Mouse (Mus musculus) T-helper 1 cell (primary cell): ENCODE data around the gene Napsa.

Source experiments
- in situ Hi-C: fragments of 300-600 bp; cut with MboI, MseI; formaldehyde crosslinking; loops from one replicate; pipeline ENCODE4 v1.15.1; 2025; ENCODE audit warnings: high pct_unique_total_duplicates

Gene Napsa

DNA sequence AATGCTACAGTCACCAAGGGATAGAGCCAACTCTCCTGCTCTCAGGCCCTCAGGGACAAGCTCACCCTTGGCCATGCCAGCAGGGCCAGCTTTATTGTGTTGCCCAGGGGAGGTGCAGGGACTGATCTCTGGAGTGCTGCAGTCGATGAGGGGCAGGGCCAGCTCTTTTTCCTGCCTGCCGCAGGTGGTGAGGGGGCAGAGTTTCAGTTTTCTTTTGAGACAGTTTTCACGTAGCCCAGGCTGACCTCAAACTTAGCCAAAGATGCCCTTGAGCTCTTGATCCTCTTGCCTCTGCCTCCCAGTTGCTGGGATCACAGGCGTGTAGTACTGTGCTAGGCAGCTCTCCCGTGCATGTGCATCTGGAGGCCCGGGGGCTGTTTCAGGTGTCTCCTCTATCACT, 1.2 kb upstream of the Napsa start:
- in situ Hi-C loops, result no loop called here

DNA sequence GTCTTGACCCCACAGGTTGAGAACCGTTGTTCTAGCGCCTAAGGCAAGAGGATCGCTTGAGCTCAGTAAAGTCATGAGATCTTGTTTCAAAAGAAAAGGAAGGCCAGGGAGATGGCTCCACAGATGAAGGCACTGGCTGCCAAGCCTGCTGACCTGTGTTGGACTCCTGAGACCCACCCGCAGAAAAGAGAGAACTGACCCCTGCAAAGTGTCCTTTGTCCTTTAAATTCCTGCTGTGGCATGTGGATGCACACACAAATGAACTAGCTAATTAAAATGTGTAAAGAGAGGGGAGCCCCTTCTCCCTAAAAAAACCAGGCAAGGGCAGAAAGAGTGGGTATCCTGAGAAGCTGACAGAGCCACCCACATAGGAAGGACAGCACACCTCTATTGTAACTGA, 369 bp upstream of the Napsa start:
- in situ Hi-C loops, result no loop called here

DNA sequence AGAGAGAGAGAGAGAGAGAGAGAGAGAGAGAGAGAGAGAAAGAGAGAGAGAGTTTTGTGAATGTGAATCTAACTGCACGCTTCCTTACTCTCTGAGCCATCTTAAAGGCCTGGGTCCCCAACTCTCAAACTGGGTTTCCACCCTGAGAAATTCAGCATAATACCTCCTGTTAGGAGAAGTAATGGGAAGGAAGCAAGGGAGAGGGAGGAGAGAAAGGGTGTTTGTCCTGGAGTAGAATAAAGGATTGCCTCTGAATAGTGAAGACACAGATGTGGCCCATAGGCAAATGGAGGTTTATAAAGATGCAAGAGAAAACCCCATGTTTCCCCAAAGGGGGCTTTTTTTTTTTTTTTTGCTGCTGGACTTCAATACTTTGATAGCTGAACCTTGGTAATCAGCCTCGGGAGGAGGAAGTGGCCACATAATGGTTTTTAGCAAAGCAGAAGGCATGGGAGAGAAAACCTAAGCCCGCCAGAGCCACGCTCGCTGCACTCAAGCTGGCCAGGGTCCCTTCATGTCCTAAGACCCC, 840 bp downstream of the Napsa start:
- in situ Hi-C loops, result no loop called here

DNA sequence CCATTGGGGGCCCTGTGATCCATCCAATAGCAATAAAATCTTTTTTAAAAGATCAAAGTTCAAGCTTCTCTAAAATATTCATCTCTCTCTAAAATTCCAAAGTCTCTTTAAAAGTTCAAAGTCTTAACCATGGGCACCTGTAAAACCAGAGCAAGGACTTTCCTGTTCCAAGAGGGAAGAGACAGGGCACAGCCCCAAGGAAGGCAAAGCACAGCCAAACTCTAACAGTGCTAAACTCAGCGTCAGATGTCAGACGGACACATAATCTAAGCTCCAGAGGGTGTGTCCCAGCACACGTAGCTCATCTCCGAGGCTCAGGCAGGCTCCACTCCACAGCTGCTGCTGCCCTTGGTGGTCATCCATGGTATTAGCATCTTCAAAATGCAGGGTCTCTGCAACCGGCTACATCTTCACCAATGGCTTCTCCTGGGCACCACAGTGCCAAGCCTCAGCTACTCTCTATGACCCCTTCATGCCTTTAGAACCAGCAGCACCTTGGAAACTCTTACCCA, 4.2 kb downstream of the Napsa start:
- in situ Hi-C loops, result no loop called here

DNA sequence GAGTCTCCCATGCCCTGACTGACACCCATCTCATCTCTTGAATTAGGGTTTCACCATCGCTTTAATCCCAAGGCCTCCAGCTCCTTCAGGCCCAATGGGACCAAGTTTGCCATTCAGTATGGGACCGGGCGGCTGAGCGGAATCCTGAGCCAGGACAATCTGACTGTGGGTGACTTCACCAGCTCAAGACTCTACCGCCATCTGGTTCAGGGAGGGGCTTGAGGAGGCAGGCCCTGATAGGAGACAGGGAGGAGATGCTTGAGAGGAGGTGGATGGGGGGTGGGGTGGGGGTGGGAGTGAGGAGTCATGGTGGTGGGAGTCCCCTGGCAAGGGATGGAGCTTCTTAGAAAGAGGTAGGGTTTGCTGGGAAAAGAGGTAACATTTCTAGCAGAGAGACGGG, 9.5 kb downstream of the Napsa start:
- in situ Hi-C loops, result no loop called here

DNA sequence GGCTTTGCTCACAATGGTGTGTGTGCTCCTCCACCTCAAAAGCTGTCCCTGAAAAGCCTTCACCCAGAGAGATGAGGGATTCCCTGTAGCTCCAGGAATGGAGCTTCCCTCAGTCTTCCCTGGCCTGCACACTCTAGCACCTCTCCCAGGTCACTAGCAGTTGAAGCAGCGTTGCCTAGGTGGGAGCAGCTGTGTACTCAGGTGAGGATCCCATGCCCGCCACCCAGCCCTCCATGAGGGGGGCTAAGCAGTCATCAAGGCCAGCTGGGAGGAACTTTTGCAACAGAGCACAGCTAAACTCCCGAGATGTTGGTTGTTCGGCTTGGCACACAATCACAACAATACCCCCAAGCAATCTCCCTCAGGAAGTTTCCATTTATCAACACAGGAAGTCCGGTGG, 10.5 kb downstream of the Napsa start:
- in situ Hi-C loops, result no loop called here

DNA sequence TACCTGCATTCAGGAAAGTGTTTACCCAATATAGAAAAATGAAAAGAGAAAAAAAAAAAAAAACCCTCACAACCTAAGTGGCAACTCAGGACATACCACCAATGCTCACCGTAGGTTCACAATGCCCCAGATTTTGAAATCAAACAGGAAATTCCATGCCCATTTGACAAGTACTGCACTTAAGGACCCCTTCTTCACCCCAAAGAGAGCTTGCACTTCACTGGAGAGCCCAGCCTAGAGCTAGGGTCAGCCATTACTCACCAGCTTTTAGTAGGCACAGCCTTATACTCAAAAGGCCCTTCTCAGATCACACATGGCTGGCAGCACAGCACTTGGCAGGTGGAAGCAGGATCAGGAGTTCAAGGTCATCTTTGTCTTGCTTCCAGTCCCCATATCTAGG, 11.0 kb downstream of the Napsa start:
- in situ Hi-C loops, result no loop called here

DNA sequence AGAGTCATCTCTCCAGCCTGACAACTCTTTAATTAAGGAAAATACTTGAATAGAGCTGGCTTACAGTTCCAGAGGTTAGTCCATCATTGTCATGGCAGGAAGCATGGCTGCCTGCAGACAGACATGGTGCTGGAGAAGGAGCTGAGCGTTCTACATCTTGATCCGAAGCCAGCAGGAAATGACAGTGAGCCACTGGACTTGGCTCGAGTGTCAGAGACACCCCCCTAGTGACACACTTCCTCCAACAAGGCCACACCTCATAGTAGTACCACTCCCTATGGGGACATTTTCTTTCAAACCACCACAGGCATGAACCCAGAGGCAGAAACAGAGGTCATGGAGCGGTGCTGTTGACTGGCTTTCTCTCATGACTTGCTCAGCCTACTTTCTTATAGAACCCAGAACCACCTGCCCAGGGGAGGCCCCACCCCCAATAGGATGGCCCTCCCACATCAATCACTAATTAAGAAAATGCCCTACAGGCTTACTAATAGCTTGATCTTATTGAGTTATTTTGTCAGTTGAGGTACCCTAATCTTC, 12.2 kb downstream of the Napsa start:
- in situ Hi-C loops, result no loop called here

DNA sequence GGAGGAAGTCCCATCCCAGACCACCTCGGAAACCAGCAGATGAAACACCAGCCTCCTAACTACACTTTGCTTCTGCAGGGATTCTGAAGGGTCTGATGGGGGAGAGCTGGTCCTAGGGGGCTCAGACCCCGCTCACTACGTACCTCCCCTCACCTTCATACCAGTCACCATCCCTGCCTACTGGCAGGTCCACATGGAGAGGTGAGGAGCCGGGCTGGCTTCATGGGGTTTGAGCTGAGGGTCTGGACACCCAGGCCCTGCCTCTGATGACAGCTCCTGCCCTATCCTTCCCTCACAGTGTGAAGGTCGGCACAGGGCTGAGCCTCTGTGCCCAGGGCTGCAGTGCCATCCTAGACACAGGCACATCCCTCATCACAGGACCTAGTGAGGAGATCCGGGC, 12.7 kb downstream of the Napsa start:
- in situ Hi-C loops, result no loop called here

DNA sequence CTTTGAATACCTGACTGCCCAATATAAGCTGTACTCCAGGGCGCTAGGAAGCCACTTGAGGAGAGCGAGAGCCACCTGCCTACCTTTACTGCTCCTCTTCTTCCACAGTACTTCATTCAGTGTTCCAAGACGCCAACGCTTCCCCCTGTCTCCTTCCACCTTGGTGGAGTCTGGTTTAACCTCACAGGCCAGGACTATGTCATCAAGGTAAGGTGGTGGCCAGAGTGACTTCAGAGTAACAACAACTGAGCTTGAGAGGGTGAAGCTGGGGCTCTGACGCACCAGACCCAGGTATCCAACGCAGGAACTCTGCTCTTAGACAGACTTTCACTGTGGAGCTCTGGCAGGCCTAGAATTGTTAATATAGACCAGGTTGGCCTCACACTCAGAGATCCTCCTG, 13.4 kb downstream of the Napsa start:
- in situ Hi-C loops, result no loop called here

DNA sequence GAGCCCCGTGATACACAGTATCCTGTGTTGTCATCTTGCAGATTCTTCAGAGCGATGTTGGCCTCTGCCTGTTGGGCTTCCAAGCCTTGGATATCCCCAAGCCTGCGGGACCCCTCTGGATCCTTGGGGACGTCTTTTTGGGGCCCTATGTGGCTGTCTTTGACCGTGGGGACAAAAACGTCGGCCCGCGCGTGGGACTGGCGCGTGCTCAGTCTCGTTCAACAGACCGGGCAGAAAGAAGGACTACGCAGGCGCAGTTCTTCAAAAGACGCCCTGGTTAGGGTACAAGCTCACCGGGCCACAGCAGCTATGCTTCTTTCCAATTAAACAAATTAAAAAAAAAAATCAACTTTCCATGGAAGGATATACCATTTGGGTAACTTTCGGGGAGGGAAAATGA, 14.3 kb downstream of the Napsa start:
- in situ Hi-C loops, result no loop called here

DNA sequence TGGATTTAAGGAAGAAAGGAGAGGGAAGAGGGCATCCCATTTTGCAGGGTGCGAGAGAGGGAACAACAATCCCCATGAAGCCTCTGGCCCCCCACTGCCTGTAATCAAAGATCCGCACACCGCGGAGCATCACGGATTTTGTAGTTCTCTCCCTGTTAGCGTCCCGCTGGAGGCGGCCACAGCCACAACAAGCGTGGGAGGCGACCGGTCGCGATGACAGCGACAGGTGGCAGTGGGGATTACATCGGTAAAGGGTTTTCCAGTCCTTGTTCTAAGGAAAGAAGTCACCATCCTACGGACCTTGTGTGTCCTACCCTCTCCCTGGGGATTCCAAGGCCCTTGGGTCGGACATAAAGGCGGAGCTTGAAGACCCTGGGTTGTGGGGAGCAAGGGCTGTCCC, 14.8 kb downstream of the Napsa start:
- in situ Hi-C loops, result no loop called here

DNA sequence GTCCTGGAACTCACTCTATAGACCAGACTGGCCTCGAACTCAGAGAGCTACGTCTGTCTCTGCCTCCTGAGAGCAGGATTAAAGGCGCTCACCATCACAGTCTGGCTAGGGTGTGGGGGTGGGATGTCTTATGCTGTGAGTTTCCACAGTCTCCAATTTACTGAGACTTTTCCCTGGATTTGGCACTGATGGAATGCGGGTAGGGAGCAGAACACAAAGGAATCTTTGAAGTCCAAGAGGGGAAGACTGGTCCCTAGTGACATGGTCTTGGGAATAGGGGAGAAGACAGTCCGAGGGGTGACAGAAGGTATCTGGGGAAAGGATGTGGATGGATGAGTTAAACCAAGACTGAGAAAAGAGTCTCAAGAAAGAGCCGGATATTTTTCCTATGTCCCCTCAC, 15.5 kb downstream of the Napsa start:
- in situ Hi-C loops, result no loop called here

DNA sequence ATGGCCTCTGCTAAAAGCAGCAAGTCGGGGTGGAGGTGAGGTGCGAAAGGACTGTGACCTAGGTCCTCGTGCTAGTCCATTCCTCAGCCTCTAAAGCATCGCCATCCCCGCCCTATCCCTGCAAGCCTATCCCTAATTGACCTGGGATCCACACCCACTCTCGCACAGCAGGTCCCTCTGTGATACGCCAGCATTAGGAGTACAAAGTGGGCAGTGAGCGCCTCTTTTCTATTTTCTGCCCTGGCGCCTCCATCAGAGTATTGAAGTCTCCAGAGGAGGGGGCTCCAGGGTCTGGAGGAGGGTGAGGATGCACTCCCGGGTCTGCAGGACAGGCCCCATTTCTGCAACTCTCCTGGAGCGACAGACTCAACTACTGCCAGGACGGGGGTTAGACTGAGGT, 16.2 kb downstream of the Napsa start:
- in situ Hi-C loops, result no loop called here

DNA sequence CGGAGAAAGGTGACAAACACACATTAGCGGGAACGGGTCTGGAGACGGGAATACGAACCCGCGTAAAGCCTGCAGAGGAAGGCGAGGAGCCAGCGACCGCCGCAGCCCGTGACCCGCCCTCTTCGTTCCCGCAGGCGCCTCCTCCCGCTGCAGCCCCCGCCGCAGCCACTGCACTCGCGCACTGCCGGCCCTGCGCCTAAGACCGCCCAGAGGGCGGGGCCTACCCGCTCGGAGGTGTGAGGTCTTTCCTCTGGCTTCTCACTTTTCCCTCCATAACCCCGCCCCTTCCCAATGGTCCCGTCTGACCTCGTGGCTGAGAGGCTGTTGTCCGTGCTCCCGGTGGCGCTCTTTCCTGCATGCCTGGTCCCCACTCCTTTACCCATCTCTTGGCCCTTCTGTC, 17.0 kb downstream of the Napsa start:
- in situ Hi-C loops, result no loop called here

DNA sequence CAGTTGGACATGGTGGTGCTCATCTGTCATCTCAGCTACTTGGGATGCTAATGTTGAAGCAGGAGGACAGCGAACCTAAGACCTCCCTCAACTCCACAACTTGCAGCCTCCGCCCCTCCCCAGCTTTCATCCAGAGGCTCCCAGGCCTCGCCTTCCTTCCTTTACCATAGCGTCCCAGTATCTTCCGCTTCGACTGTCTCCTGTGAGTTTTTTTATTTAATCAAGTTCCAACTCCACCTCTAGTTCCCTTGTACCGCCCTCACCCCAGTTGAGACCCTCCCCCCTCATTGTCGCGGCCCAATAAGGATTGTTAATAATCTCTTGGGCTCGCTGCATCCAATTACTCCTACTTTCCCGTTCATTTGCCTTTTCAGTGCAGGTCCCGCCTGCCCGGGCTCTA, 17.8 kb downstream of the Napsa start:
- in situ Hi-C loops, result no loop called here

DNA sequence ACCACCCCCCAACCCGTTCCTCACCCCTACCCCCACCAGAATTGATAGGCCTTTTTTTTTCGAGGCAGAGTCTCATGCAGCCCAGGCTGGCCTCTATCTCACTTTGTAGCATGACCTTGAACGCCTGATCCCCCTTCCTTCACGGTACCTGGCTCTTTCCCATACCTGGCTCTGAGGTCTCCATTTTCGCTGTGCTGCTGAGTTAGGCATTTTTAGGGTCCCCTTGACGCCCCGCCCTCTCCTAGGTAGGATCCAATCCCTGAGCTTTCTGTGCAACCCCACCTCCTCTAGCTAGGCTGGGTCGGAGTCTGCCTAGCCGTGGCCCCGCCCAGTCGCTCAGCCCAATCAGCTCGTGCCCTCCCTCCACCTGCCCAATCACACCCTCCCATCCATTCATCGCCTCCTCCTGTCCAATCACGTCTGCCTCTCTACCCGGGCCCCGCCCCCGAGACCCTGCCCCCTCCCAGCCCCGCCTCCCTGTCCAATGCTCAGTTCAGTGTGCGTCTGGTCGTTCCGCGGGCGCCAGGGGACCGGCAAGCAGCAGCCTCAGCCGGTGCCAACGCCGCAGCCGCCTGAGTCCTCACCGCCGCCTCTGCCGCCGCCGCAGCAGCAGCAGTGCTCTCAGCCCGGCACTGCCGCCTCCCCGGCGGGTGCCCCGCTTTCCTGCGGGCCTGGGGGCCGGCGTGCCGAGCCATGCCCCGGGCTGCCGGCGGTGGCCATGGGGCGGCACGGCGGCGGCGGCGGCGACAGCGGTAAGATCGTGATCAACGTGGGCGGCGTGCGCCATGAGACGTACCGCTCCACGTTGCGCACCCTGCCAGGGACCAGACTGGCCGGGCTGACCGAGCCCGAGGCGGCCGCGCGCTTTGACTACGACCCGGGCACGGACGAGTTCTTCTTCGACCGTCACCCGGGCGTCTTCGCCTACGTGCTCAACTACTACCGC, 18.5 kb downstream of the Napsa start, which contains the start of gene Kcnc3:
Gene Kcnc3 (plus strand): TSS at position 263 of the 946 bp plus-strand sequence.
- in situ Hi-C loops, result no loop called here

DNA sequence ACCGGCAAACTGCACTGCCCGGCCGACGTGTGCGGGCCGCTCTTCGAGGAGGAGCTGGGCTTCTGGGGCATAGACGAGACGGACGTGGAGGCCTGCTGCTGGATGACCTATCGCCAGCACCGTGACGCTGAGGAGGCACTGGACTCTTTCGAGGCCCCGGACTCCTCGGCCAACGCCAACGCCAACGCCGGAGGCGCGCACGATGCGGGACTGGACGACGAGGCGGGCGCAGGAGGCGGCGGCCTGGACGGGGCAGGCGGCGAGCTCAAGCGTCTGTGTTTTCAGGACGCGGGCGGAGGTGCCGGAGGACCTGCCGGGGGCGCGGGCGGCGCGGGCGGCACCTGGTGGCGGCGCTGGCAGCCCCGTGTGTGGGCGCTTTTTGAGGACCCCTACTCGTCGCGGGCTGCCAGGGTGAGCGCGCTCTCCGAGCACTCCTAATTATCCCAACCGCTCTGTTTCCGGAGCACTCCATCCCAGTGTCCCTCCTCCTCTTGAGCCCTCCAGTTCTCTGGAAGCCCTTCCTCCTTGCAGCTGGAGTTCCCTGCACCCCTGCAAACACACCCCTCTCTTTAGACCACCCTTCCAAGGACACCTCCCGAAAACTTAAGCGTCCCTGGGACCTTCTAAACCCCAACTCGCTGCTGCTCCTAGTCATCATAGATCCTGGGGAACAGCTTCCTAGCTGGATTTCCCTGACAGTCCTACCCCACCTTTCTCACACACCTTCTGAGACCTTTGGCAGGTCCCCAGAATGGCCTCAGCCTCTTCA, 19.4 kb downstream of the Napsa start:
- in situ Hi-C loops, result no loop called here

DNA sequence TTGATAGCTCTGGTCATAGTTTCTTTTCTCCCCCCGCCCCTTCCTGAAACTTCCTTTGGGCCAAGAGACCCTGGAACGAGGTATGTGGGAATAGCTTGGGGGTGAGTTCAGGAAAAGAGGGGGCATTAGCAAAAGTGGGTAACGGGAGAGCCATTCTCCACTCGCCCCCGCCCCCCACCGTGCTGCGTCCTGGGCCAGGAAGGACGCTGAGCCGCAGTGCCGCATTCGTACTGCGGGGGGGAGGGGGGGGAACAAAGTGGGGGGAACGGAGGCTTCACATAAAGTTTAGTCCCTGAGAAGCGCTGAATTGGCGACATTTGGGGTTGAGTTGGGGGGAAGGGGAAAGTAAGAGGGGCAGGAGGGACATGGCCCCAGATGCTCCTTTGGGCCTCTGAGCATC, 20.9 kb downstream of the Napsa start:
- in situ Hi-C loops, result no loop called here

DNA sequence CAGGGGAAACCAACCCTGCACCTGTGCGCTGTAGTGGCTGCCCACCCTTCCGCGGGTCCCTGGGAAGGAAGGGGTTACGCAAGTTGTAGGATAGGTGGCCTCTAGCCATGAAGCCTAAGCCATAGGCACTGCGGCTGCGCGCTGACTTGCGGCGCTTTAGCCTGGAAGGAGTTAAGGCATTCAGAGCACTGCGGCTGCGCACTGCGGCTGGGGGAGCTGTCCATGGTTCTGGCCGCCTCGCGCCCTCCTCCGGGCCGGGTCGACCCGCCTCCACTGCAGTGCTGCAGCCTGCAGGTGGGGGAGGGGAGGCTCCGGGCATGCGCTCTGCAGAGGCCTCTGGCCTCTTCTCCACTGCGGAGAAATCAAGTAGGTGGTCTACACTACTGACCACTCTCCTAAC, 21.6 kb downstream of the Napsa start:
- in situ Hi-C loops, result no loop called here

DNA sequence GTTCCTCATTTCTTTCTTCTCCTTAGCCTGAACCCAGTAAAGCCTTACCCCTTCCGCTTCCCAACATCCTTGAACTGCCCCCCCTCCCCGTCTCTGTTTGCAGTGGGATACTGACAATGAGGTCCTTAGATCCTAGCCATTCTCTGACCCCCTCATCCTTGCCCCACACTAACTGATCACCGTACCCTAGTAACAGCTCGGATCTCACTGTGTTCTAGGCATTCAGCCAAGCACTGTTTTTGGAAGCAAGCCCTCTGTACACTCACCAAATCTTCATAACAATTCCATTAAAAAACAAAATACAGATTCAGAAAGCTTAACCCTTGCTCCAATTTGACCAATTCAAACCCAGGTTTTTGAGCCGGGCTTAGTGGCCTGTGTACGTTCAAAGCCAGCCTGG, 22.1 kb downstream of the Napsa start:
- in situ Hi-C loops, result no loop called here

DNA sequence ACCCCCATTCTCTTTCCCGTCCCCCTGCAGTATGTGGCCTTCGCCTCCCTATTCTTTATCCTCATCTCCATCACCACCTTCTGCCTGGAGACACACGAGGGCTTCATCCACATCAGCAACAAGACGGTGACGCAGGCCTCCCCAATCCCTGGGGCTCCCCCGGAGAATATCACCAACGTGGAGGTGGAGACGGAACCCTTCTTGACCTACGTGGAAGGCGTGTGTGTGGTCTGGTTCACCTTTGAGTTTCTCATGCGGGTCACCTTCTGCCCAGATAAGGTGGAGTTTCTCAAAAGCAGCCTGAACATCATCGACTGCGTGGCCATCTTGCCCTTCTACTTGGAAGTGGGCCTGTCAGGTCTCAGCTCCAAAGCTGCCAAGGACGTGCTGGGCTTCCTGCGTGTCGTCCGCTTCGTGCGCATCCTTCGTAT, 23.0 kb downstream of the Napsa start:
- in situ Hi-C loops, result no loop called here
